Mouse (Mus musculus) kidney, adult 18-20 months (tissue): Measurements from ENCODE around the gene Tmem102.
A peak's percentile ranks its signal among the peaks of the same experiment; 100 is the strongest.

Experiments
- DNase-seq: peaks from one replicate; pipeline ENCODE4 v3.0.0; 2021

Tmem102 gene

GRCm38 (mm10) chr11:69781828-69782227, 23.6 kb downstream of the Tmem102 start:
- no peak for DNase-seq

DNA sequence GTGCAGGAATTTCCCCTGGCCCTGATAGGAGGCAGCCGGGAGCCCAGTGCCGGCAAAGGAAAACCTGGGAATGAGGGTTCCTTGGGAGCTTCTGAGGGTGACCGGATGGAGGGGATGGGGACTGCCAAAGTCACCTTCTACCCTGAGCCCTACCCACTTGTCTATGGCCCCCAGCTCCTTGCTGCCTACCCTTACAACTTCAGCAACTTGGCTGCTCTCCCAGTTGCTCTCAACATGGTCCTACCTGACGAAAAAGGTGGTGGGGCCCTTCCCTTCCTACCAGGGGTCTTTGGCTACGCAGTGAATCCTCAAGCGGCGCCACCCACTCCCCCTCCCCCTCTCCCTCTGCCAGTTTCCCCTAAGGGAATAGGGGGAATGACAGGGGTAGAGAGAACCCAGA, 26.4 kb downstream of the Tmem102 start:
- no peak for DNase-seq

GRCm38 (mm10) chr11:69778258-69778982, 27.0 kb downstream of the Tmem102 start:
- DNase-seq: no peak

GRCm38 (mm10) chr11:69777504-69778257, 27.7 kb downstream of the Tmem102 start:
- DNase-seq: no peak

DNA sequence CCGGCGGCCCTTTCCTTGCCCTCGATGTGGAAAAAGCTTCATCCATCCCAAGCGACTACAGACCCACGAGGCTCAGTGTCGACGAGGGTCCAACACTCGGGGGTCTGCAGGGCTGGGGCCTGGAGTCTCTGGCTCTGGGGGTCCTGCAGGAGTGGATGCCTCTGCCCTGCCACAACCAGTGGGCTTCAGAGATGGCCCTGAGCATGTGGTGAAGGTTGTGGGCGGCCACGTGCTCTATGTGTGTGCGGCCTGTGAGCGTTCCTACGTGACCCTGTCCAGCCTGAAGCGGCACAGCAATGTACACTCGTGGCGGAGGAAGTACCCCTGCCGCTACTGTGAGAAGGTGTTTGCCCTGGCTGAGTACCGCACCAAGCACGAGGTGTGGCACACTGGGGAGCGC, 28.9 kb downstream of the Tmem102 start:
- DNase-seq: no peak

GRCm38 (mm10) chr11:69775716-69776115, 29.7 kb downstream of the Tmem102 start:
- no peak for DNase-seq

DNA sequence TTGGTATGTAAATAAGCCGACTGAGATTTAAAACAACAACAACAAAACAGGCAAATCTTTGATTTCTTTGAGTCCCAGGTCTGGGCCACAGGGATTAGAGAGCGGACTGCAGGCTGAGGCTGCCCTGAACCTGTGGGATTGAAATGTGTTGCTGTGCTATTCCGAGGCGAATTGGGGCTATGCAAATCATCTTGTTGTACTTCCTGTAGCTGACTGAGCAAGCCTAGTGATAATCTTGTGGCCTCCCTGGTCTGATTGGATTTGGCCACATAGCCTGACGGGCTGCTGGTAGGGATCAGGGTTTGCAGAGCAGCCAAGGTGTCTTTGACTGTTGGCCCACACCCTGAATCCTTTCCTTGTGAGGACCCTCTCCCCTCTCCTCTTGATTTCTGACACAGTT, 30.5 kb downstream of the Tmem102 start:
- DNase-seq: no peak

- DNase-seq: peak; percentile 21
Measured at GRCm38 (mm10) chr11:69767625-69767909, 37.9 kb downstream of the Tmem102 start.

- DNase-seq: peak; percentile 29
Measured at GRCm38 (mm10) chr11:69766872-69767624, 38.4 kb downstream of the Tmem102 start.

- DNase-seq: peak; percentile 77
Measured at GRCm38 (mm10) chr11:69766126-69766609, 39.3 kb downstream of the Tmem102 start.

DNA sequence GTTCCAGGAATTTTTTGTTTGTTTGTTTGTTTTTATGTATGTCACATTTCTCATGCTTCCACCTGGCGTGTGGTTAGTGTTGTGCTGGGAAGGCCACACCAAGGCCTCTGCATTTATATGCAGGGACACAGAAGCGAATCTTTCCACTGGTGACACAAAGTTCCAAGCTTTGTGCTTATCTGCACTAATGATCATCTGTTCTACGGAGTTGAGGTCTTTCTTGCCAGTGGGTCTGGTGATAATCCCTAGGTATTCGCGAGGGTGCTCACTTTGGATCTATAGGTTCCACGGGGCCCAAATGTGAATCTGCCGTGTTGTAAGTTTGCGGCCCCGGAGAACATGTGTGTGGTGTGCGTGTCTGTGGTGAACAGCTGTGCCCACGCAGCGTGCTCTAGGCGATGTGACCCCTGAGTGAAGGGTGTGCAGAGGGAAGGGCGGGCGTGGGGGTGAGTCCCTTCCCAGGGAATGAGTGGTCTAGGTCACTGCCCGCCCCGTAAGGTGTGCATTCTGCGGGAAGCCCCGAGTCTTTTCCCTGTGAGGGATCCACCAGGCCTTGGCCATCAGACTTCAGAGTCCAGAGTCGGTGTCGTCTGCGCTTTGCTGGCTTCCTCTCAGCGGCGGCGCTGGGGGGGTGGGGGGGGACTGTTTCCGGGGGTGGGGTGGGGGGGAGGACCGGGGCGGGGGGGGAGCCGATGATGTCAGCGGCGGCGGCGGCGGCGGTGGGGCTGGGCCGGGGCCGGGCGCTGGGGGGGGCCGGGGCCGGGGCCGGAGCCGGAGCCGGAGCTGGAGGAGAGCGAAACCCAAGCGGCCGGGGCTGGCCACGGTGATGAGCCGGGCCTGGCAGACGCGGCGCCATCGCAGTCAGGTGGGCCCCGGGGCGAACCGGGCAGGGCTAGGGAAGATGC, 40.0 kb downstream of the Tmem102 start, which contains the start of gene Zbtb4:
TSS of gene Zbtb4 (plus strand) at position 692 of the 905 bp plus-strand sequence.
- DNase-seq: peak; percentile 51

DNA sequence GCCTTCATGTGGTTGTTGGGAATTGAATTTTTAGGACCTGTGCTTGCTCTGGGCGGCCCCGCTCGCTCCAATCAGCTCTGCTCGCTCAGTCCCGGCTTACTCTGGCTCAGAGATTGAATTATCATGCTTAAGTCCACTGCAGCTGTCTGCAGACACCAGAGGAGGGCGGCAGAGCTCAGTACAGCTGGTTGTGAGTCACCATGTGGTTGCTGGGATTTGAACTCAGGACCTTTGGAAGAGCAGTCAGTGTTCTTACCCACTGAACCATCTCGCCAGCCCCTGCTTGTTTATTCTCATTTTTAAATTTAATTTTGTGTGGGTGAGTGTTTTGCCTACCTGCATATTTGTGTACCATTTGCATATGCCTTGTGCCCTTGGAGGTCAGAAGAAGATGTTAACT, 41.9 kb downstream of the Tmem102 start:
- no peak for DNase-seq

GRCm38 (mm10) chr11:69761868-69762267, 43.6 kb downstream of the Tmem102 start, which contains the start of gene Slc35g3:
Gene Slc35g3 (minus strand): TSS chr11:69761968.
- DNase-seq: no peak

GRCm38 (mm10) chr11:69760901-69761200, 44.6 kb downstream of the Tmem102 start:
- DNase-seq: no peak

GRCm38 (mm10) chr11:69760160-69760900, 45.1 kb downstream of the Tmem102 start:
- no peak for DNase-seq

GRCm38 (mm10) chr11:69758971-69759721, 46.3 kb downstream of the Tmem102 start:
- DNase-seq: peak; percentile 89

GRCm38 (mm10) chr11:69758478-69758970, 46.9 kb downstream of the Tmem102 start, which contains the start of gene Polr2a:
Gene Polr2a (minus strand): TSS chr11:69758637.
- DNase-seq: peak; percentile 98

- peak; percentile 97 for DNase-seq
Measured at GRCm38 (mm10) chr11:69758090-69758456, 47.4 kb downstream of the Tmem102 start.

DNA sequence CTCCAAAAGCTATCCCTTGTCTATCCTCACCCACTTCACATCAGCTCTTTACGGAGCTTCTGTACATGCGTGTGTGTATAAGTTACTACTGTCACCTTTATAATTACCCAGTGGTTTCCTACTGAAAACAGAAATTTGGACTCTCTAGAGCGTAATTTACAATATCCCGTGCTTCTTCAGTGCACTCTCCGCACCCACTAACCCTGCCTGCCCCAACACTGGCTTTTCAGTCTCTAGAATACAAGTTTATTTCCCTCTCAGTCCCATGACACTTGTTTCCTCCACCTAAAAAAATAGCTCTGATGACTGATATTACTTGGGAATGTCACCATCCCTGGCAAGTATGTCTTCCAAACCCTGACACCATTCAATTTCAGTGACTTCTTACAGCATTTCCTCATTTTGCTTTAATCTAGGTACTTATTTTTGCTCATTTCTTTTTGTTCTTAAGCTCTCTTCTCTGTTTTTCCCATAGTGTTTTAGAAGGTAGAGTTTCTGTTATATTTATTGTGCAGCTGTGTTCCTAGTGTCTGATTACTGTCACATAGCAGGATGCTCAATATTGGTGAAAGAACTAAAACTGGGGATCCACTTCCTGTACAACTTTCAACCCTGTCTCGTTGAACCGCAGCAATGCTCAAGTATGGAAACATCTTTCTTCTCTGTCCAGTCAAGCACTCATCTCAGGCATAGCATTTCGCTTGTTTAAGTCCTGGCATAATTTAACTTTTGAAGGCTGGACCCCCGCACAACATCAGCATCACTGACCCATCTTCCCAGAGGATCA, 47.9 kb downstream of the Tmem102 start:
- no peak for DNase-seq

- no peak for DNase-seq
Measured at GRCm38 (mm10) chr11:69754701-69755100, 50.7 kb downstream of the Tmem102 start.
